Mouse (Mus musculus) Patski (cell line): ENCODE measurements around the gene Krt33a. TPM values are rescaled to one million over a fixed set of nuclear protein-coding genes. Genes with fewer than 3 reads are reported as not detected.

Experiments
- ATAC-seq: fragments of 100-300 bp; one replicate; pipeline ENCODE4 v1.8.0; 2021
- CTCF ChIA-PET: fragments of 350-600 bp; sonication (Branson Sonifier 250); formaldehyde crosslinking; loops from one replicate; lab custom pipeline; 2022; ENCODE audit warnings: inconsistent platforms; lab: Charles Lee
- POLR2A ChIA-PET: fragments of 350-600 bp; sonication (Branson Sonifier 250); formaldehyde crosslinking; loops from one replicate; lab custom pipeline; 2022; ENCODE audit warnings: antibody characterized with exemption, inconsistent platforms; lab: Charles Lee
- DNase-seq: peaks from one replicate; pipeline ENCODE4 v3.0.0-alpha.2; 2011; ENCODE audit warnings: low read depth, low spot score
- H3K27me3 ChIP-seq: fragments of 371-371 bp; one replicate; pipeline ENCODE4 v1.5.1; 2021
- CTCF ChIP-seq: fragments of 100-300 bp; IDR thresholded peaks from one replicate; pipeline ENCODE4 v1.5.1; 2021
- in situ Hi-C: fragments of 300-500 bp; cut with MboI; formaldehyde crosslinking; loops from 3 replicates; pipeline ENCODE4 v1.11.1; 2018; ENCODE audit warnings: low pct_unique_long_range_greater_than_20kb, mixed read lengths
- polyA plus RNA-seq: library from polyadenylated mRNA; unstranded; gene quantifications from one replicate; pipeline ENCODE4 v1.2.3, GENCODE M21; 2021

The Krt33a gene
- polyA plus RNA-seq, 1 experiment from 2014 or later = not detected

- ChIA-PET POLR2A (no interaction called here), CTCF (interaction anchor here (1.0 kb wide), 1 partner anchor 8 kb away, joined by 3 read pairs; no protein-coding TSS in a partner anchor)
- in situ Hi-C loops = no loop called here
- DNase-seq = no peak
- TF ChIP-seq CTCF = no peak
- H3K27me3 ChIP-seq = peaks cover 3% of the 10 kb centered on the region
- no peak for ATAC-seq
Observed at GRCm38 (mm10) chr11:100013691-100014171, 2.3 kb downstream of the Krt33a start.

- ChIA-PET POLR2A (no interaction called here), CTCF (no interaction called here)
- in situ Hi-C loops = no loop called here
- no peak for TF ChIP-seq CTCF
- ATAC-seq (no peak), DNase-seq (no peak)
- H3K27me3 ChIP-seq = peaks cover 3% of the 10 kb centered on the region
Observed at GRCm38 (mm10) chr11:100010682-100011081, 5.3 kb downstream of the Krt33a start.

GRCm38 (mm10) chr11:100008336-100008735 is 7.7 kb downstream of the Krt33a start:
- peaks cover 3% of the 10 kb centered on the region for H3K27me3 ChIP-seq
- in situ Hi-C loops = loop anchor here (5.0 to 10.0 kb wide), 4 partner anchors 289 to 634 kb away; partner anchors contain the start of gene Krt28
- CTCF ChIA-PET = no interaction called here
- POLR2A ChIA-PET = no interaction called here
- DNase-seq (no peak), ATAC-seq (no peak)
- no peak for TF ChIP-seq CTCF

GRCm38 (mm10) chr11:100006624-100007023 is 9.4 kb downstream of the Krt33a start:
- ChIA-PET POLR2A (no interaction called here), CTCF (interaction anchor here (1.4 to 2.0 kb wide), 3 partner anchors 17 to 288 kb away, joined by 5 read pairs; no protein-coding TSS in a partner anchor)
- H3K27me3 ChIP-seq = peaks cover 3% of the 10 kb centered on the region
- DNase-seq = no peak
- no peak for ATAC-seq
- TF ChIP-seq CTCF = peak; percentile 66
- in situ Hi-C loops = loop anchor here (5.0 to 10.0 kb wide), 4 partner anchors 291 to 632 kb away; partner anchors contain the start of gene Krt28

- CTCF ChIA-PET = interaction anchor here (1.1 to 2.0 kb wide), 8 partner anchors 8 to 617 kb away, joined by 3 to 5 read pairs (median 3); partner anchors contain the start of gene Krt10
- H3K27me3 ChIP-seq = peaks cover 3% of the 10 kb centered on the region
- DNase-seq = no peak
- in situ Hi-C loops = loop anchor here (5.0 to 10.0 kb wide), 4 partner anchors 291 to 631 kb away; partner anchors contain the start of gene Krt28
- POLR2A ChIA-PET = no interaction called here
- ATAC-seq = no peak
- no peak for TF ChIP-seq CTCF
Observed at GRCm38 (mm10) chr11:100005905-100006304, 10.1 kb downstream of the Krt33a start.

GRCm38 (mm10) chr11:100004846-100005245 is 11.2 kb downstream of the Krt33a start:
- in situ Hi-C loops = loop anchor here (5.0 to 10.0 kb wide), 4 partner anchors 292 to 630 kb away; partner anchors contain the start of gene Krt28
- ATAC-seq = no peak
- CTCF ChIA-PET = interaction anchor here (1.1 to 1.5 kb wide), 3 partner anchors 9 to 616 kb away, joined by 3 read pairs; partner anchors contain the start of gene Krt10
- POLR2A ChIA-PET = no interaction called here
- peak; percentile 91 for TF ChIP-seq CTCF
- DNase-seq = no peak
- H3K27me3 ChIP-seq = peaks cover 3% of the 10 kb centered on the region

GRCm38 (mm10) chr11:99999091-99999490 is 16.9 kb downstream of the Krt33a start:
- POLR2A ChIA-PET = no interaction called here
- TF ChIP-seq CTCF = no peak
- ATAC-seq = no peak

GRCm38 (mm10) chr11:99994384-99994661 is 21.7 kb downstream of the Krt33a start:
- ChIA-PET CTCF (no interaction called here), POLR2A (no interaction called here)
- in situ Hi-C loops = no loop called here
- TF ChIP-seq CTCF = no peak
- DNase-seq = no peak
- H3K27me3 ChIP-seq = peaks cover 3% of the 10 kb centered on the region
- no peak for ATAC-seq

More at GRCm38 (mm10) chr11:99999091-99999490, 16.9 kb downstream of the Krt33a start:
- no peaks in the 10 kb centered on the region for H3K27me3 ChIP-seq
- DNase-seq = no peak
- CTCF ChIA-PET = no interaction called here
- in situ Hi-C loops = no loop called here

GRCm38 (mm10) chr11:99993620-99994383 is 22.2 kb downstream of the Krt33a start, which contains the start of gene Krtap17-1:
Gene Krtap17-1 (minus strand): TSS chr11:99993994.
- ChIA-PET CTCF (no interaction called here), POLR2A (no interaction called here)
- DNase-seq (no peak), ATAC-seq (no peak)
- no peak for TF ChIP-seq CTCF
- in situ Hi-C loops = no loop called here
- H3K27me3 ChIP-seq = peaks cover 3% of the 10 kb centered on the region

GRCm38 (mm10) chr11:99990571-99990970 is 25.4 kb downstream of the Krt33a start:
- ATAC-seq (no peak), DNase-seq (no peak)
- TF ChIP-seq CTCF = no peak
- CTCF ChIA-PET = interaction anchor here (1.4 kb wide), 1 partner anchor 15 kb away, joined by 5 read pairs; no protein-coding TSS in a partner anchor
- H3K27me3 ChIP-seq = peaks cover 3% of the 10 kb centered on the region
- POLR2A ChIA-PET = no interaction called here
- in situ Hi-C loops = no loop called here
